Mouse (Mus musculus): Measurements from ENCODE around the gene Nell2.

- TF ChIP-seq POLR2A (IDR thresholded peaks at IDR 0.05; ENCODE audit: low read depth, low read length): no peak
- TF ChIP-seq CTCF (IDR thresholded peaks at IDR 0.05; ENCODE audit: extremely low read depth, insufficient read length, insufficient replicate concordance, low read depth, low read length): no peak
These were observed 457.5 kb downstream of the Nell2 start for GRCm38 (mm10) chr15:95070881-95071280.

Measured in small intestine, adult 2 months (tissue).